Mouse (Mus musculus) erythroblast, embryonic 14.5 days (primary cell): ENCODE results near the gene Lgals12. TPM values are rescaled to one million over a fixed set of nuclear protein-coding genes. Genes with fewer than 3 reads are reported as not detected.

ENCODE experiments used
- H3K27me3 ChIP-seq: 2 replicates; pipeline ENCODE4 v1.6.1; 2012; ENCODE audit warnings: inconsistent platforms; ENCODE audit not compliant: control insufficient read depth
- H3K36me3 ChIP-seq: 2 replicates; pipeline ENCODE4 v1.6.1; 2012; ENCODE audit warnings: mild to moderate bottlenecking, inconsistent platforms; ENCODE audit not compliant: control insufficient read depth
- H3K4me1 ChIP-seq: 2 replicates; pipeline ENCODE4 v1.6.1; 2012; ENCODE audit warnings: inconsistent platforms; ENCODE audit not compliant: control insufficient read depth
- H3K4me3 ChIP-seq: replicated peaks from 2 replicates; pipeline ENCODE3; 2012; ENCODE audit warnings: moderate library complexity, mild to moderate bottlenecking, inconsistent platforms
- H3K9me3 ChIP-seq: 2 replicates; pipeline ENCODE4 v1.6.1; 2012; ENCODE audit warnings: low read length, inconsistent platforms, mixed read lengths; ENCODE audit not compliant: control insufficient read depth
- GATA1 ChIP-seq: IDR thresholded peaks from 2 replicates; pipeline ENCODE4 v1.6.1; 2012; ENCODE audit warnings: low read length, inconsistent platforms, mixed read lengths
- TAL1 ChIP-seq: IDR thresholded peaks from 3 replicates; pipeline ENCODE4 v1.6.1; 2012; ENCODE audit warnings: low read length, inconsistent platforms, mixed read lengths
- polyA plus RNA-seq: library from polyadenylated mRNA; stranded (reverse); fragments of >175 nt; gene quantifications from 2 replicates; pipeline ENCODE4 v1.2.3, GENCODE M21; 2012

Gene Lgals12
- polyA plus RNA-seq, 1 experiment, result not detected

DNA sequence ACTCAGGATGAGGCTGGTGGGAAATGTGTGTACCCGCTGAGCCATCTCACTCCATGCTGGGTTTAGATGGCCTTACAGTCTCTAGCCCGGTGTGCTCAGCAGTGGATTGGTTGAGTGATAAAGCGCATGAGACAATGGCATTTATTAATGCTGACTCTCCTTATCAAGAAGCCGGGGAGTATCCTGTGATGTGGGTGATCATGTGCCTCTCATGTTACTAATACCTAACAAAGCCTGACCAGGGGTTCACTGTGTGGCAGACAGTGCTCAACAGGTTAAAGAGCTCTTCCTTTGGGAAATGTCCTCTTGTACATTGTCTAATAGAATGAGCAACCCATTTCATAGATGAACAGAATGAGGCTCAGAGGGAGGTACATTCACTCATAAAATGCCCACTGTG lies 52.1 kb downstream of the Lgals12 start:
- Histone ChIP-seq H3K36me3 (peaks cover 10% of the 10 kb centered on the region), H3K27me3 (no peaks in the 10 kb centered on the region), H3K9me3 (no peaks in the 10 kb centered on the region), H3K4me1 (peaks cover 85% of the 10 kb centered on the region), H3K4me3 (no peak overlapping the region)
- no peak for TF ChIP-seq GATA1
- TF ChIP-seq TAL1, result no peak

DNA sequence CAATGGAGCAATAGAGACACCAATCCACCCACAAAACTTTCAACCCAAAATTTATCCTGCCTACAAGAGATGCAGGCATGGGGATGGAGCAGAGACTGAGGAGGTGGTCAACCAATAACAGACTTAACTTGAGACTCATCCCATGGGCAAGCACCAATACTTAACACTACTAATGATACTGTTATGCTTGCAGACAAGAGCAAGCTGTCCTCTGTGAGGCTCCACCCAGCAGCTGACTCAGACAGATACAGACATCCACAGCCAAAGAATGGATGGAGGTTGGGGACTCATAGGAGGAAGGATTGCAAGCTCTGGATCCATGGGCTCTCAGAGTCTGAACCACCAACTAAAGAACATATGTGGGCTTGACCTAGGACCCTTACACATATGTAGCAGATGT lies 53.6 kb downstream of the Lgals12 start:
- Histone ChIP-seq H3K9me3 (no peaks in the 10 kb centered on the region), H3K27me3 (no peaks in the 10 kb centered on the region), H3K4me1 (peaks cover 80% of the 10 kb centered on the region), H3K4me3 (peak overlapping the region; percentile 37), H3K36me3 (no peaks in the 10 kb centered on the region)
- TF ChIP-seq TAL1, result peak; percentile 54; the same call in 2 of the 3 replicates
- no peak for TF ChIP-seq GATA1

GRCm38 (mm10) chr19:7552301-7552673 lies 54.7 kb downstream of the Lgals12 start:
- H3K4me1 ChIP-seq, result peaks cover 69% of the 10 kb centered on the region
- no peaks in the 10 kb centered on the region for H3K27me3 ChIP-seq
- H3K9me3 ChIP-seq, result no peaks in the 10 kb centered on the region
- H3K36me3 ChIP-seq, result no peaks in the 10 kb centered on the region
- H3K4me3 ChIP-seq, result peak overlapping the region; percentile 28
- TF ChIP-seq GATA1 (no peak), TAL1 (no peak)

- H3K4me3 ChIP-seq, result peak overlapping the region; percentile 37
- no peaks in the 10 kb centered on the region for H3K9me3 ChIP-seq
Observed at GRCm38 (mm10) chr19:7551550-7552300, 55.3 kb downstream of the Lgals12 start.

GRCm38 (mm10) chr19:7548924-7549323 lies 58.1 kb downstream of the Lgals12 start:
- no peak overlapping the region for H3K4me3 ChIP-seq
- no peaks in the 10 kb centered on the region for H3K27me3 ChIP-seq
- no peaks in the 10 kb centered on the region for H3K36me3 ChIP-seq
- peaks cover 44% of the 10 kb centered on the region for H3K4me1 ChIP-seq
- H3K9me3 ChIP-seq, result no peaks in the 10 kb centered on the region
- TF ChIP-seq GATA1 (no peak), TAL1 (no peak)

More at GRCm38 (mm10) chr19:7551550-7552300, 55.3 kb downstream of the Lgals12 start:
- H3K36me3 ChIP-seq, result no peaks in the 10 kb centered on the region
- peaks cover 63% of the 10 kb centered on the region for H3K4me1 ChIP-seq
- H3K27me3 ChIP-seq, result no peaks in the 10 kb centered on the region
- TF ChIP-seq TAL1 (peak; percentile 66), GATA1 (peak; percentile 51)

Other genes starting within 250 kb of the Lgals12 start
- gene Spindoc, start 224.2 kb downstream of the Lgals12 start, polyA plus RNA-seq, result 0.66 and 1.5 TPM in 2 replicates
- 1.8 and 3.5 TPM in 2 replicates for gene 2700081O15Rik, start 189.6 kb downstream of the Lgals12 start, polyA plus RNA-seq
- 3.8 and 4.2 TPM in 2 replicates for gene Rtn3, start 123.9 kb downstream of the Lgals12 start, polyA plus RNA-seq
- 0.11 and 0.12 TPM in 2 replicates for gene Atl3, start 113.2 kb downstream of the Lgals12 start, polyA plus RNA-seq
- 5.9 and 6.6 TPM in 2 replicates for gene Pla2g16, start 49.7 kb downstream of the Lgals12 start, polyA plus RNA-seq
- not detected in 2 replicates for gene Hrasls5, start 5.3 kb upstream of the Lgals12 start, polyA plus RNA-seq
- not detected in 2 replicates for gene Slc22a19, start 104.1 kb upstream of the Lgals12 start, polyA plus RNA-seq
- not detected in 2 replicates for gene Slc22a26, start 195.5 kb upstream of the Lgals12 start, polyA plus RNA-seq